Mouse (Mus musculus) urinary bladder, adult 2 months (tissue): Measurements from ENCODE around the gene Gm10234. TPM values are rescaled to one million over a fixed set of nuclear protein-coding genes. Genes with fewer than 3 reads are reported as not detected.

ENCODE experiments used
- DNase-seq: peaks from one replicate; pipeline ENCODE4 v3.0.0; 2022; ENCODE audit warnings: low spot score
- polyA plus RNA-seq: library from polyadenylated mRNA; depleted of rRNA; stranded (reverse); fragments of >200 nt; gene quantifications from 2 replicates; pipeline ENCODE4 v1.2.3, GENCODE M21; 2012; rRNA removed

The Gm10234 gene
- not detected in 2 replicates for polyA plus RNA-seq

DNA sequence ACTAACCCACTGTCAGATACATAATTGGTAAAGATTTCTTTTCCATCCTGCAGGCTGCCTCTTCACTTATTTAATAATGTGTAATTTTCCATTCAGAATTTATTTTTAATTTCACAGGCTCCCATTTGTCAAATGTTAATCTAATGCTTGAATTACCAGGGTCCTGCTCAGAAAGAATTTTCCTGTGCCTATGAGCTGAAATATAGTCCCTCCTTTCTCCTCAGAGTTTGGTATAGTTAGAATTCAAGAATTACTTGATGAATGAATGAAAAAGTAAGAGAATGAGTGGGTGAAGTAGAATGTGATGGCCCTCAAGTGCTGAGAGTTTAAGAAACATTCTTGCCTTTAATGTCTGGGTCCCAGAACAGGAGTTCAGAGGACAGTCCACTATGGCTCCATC, at the start of gene Gm10234:
TSS of gene Gm10234 (plus strand) at position 301 of the 400 bp plus-strand sequence.
- DNase-seq = no peak

DNA sequence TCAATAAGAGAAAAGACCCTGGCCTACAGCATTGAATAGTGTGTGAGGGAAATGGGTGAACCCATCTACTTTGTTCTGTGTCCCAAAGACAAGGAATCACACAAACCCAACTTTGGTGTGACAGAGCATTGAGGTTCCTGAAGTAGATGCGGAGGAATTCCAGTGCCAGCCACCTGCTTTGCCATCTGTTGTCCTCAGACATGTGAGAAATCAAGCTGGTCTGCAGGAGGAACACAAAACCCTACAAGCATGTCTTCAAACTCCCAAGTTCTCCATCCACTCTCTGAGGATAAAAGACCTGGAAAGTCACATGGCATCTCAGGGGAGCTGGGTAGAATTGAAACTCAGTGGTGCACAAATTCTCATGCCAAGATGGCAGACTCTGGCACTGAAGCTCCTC, 44.3 kb upstream of the Gm10234 start:
- no peak for DNase-seq

DNA sequence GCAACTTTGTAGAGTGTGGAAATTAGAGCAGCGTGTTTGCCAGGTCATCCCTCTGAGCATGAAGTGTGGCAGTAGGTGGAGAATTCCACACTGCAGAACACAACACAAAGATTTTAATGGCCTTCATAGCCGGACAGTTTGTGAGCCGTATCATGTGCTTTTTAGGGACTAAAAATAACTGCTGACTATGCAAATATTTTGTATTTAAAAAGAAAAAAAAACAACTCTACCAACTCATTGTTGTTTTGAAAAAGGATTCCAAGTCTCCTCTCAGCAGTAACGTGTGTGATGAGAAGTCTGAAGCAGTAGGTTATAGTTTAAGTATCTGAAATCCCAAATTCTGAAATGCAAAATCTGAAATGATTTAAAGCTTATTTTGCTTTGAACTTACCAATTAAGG, 25.9 kb upstream of the Gm10234 start:
- DNase-seq = no peak

GRCm38 (mm10) chr6:95298387-95298786, 23.5 kb upstream of the Gm10234 start:
- no peak for DNase-seq

DNA sequence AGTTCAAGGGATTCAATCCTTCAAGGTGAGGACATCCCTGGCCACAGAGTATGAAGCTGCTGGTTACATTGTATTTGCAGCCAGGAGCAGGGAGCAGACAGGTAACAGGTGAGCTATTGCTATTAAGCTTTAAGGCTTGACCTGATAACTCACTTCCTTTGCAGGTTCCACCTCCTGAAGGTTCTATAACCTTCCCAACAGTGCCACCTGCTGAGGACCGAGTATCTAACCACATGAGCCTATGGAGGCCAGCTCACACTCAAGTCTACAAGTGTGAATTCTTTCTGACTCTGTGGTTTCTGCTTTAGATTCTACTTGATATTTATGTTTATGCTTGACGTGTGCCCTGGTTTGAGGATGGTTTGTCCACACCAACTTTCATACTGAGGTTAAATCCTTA, 21.3 kb upstream of the Gm10234 start:
- DNase-seq = no peak

DNA sequence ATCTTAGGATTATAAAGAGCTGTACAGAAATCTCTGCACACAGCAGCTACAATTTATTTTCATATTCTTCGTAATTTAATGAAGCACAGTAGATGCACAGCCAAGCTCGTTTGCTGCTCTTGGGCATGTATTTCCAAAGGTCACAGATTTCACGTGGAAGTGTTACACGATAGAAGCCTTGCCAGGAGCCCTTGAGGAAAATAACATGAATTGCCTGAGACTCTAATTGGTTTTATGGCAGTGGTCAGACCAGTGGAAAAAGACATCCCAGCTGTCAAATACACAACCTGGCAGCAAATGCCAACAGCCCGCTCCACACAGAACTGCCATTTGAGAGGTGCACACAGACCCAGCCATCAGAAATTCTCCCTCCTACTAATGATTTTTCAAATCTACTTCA, 9.3 kb downstream of the Gm10234 start:
- DNase-seq = no peak

- no peak for DNase-seq
These were observed 12.9 kb downstream of the Gm10234 start for GRCm38 (mm10) chr6:95334781-95335180.

- no peak for DNase-seq
These were observed 27.5 kb downstream of the Gm10234 start for GRCm38 (mm10) chr6:95349378-95349777.

DNA sequence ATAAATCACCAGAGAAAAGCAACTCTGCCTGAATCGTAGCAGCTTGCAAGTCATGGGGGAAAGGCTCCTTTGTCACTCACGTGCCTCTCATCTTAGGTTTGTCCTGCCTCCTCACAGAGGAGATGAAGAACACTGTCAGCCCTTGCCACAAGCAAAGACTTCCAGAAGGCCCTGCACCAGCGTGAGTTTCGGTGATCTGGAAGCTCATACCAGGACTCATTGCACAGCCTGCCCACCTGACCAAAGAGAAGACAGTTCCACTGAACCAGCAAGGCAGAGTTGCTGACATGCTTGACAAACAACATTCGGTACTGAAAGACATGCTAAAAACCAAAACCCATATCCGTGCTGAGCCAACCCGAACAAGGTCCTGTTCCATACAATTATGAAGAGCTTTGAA, 31.1 kb downstream of the Gm10234 start:
- DNase-seq = no peak

GRCm38 (mm10) chr6:95353886-95354285, 32.0 kb downstream of the Gm10234 start:
- no peak for DNase-seq

DNA sequence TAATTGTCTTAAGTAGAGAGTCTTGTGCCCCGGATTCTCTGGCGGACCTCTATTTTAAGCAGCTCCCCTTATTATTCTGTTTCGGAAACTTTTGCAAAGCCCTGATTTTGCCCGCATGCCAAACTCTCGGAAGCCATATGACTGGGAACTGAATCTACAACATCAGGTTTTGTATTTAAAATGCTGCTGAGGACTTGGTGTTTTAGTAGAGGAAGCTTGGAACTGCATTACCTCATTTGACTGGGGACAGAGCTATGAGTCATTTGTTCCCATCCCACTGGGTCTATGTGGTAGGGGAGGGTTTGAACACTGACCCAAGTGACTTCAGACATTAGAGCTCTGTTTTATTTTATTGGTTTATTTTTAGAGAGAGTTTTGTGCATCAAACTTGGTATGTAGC, 38.2 kb downstream of the Gm10234 start:
- no peak for DNase-seq

DNA sequence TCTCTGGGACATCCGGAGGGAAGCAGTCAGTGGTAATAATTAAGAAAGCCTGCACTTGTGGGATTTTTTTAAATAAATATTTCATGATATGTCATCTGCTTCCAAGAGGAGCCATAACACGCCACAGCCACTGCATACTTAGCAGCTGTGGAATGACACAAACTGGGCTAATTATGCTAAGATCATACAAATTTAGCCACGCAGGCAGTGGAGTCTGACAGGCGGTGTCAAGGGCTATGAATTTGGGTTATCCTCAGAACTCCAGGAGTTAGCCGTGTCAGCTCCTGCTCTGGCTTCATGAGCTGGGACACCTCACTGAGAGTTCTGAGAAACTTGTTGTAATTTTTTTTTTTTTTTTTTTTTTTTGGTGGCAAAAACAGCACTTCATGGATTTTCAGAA, 40.8 kb downstream of the Gm10234 start:
- DNase-seq = no peak

DNA sequence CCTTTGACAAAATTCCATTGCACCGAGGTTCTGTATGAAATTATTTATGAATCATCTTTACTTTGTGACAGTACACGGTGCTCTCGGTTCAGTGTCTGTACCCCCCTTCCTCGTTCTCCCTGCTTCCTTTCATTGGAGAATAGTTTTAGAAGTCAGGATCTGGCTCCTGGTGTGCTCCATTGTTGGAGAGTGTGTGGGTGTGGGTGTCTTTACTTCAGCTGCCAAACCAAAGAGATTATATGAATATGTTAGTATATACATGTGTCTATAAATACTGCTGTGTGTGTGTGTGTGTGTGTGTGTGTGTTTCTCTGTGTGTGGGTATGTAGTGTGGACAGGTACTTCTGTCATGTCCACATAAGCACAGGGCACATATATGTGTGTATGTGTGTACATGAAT, 49.9 kb downstream of the Gm10234 start:
- DNase-seq = no peak

Other genes with a start within 250 kb of the Gm10234 start
- 0.88 and 1.2 TPM in 2 replicates for gene Kbtbd8, start 204.9 kb upstream of the Gm10234 start, polyA plus RNA-seq